Mouse (Mus musculus): ENCODE data around the gene Prkg2.

The Prkg2 gene

DNA sequence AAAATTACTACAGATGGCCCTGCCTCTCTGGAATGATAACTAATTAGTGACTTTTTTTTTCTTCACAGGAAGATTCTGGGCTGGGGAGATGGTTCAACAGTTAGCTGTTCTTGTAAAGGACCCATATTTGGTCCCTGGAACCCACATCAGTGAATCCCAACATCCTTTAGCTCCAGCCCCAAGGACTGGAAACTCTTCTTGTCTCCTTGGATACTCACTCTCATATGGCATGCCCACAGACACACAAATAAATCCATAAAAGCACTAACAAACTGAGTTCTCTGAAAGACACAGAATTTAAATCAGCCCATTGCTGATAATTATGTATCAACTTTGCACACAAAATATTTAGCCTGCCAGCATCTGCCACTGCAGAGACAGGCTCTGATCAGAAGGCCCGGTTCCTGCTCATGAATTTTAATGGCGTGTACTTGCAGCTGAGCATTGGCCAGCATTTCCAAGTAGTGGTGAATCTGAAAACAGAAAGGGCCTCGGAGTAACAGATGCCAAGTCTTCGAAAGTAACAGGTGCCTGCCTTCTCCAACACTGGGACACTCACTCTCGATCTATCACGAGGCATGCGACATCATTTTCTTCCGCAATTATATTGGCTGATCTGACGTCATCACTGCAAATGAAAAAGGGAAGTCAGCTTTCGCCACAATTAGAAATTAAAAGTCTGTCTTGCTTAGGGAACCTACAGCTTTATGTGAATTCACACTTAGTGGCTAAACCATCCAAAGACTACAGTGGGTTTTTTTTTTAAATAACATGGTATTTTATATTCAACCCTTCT lies 61.1 kb downstream of the Prkg2 start:
- no peak for DNase-seq (ENCODE audit: low spot score in 2 of 2)

DNA sequence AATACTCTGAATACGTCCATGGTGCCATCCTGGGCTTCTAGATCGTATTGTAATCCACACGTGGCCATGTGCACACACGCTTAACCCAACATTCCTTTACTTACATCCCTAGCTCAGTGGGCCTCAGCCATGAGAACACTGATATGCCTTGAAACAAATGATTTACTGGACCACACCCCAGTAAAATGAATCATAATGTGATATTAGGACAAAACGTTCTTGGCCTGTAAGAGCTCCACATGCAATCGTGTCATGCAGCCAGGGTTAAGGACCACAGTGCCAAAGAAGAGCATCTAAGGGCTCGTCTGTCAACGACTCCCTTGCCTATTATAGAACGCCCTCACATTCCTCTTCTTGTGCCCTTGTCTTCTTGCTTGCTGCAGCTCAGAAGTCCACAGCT lies 70.5 kb downstream of the Prkg2 start:
- no peak for DNase-seq (ENCODE audit: low spot score in 2 of 2)

DNA sequence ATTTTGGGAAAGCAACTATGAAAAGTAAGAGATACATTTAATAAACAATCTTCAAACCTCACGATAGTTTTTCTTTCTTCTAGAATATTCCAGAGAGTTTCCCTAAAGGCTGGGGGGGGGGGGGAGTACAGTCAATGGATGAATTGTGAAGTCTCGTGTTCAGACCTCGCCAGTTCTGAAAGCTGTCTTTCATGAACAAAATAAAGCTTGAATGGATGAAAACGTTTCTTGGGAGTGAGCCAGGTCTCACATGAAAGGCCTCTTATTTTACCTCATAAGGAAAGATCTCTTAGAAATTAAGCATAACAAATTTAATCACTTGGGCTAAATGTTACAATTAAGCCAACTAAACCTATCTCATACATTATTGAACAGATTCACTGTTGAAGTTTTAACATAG lies 72.0 kb downstream of the Prkg2 start:
- no peak for DNase-seq (ENCODE audit: low spot score in 2 of 2)

DNA sequence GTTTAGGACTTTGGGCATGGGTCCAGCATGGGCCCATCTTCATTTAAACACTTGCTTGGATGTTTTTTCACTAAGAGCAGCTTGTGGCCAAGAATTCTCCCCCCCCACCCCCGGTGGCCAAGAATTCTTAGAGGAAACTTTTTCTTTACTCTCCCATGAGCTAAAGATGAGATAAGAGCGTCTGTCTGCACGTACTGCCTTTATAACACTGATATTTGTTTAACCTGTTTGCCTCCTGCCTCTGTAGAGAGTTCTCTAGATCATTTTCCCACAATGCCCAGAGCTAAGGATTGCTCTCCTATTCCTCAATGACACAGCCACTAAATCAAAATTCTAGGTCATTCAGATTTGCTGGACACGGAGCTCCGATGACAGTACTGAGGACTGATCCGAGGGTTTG lies 72.8 kb downstream of the Prkg2 start:
- DNase-seq (ENCODE audit: low spot score in 2 of 2) = no peak

DNA sequence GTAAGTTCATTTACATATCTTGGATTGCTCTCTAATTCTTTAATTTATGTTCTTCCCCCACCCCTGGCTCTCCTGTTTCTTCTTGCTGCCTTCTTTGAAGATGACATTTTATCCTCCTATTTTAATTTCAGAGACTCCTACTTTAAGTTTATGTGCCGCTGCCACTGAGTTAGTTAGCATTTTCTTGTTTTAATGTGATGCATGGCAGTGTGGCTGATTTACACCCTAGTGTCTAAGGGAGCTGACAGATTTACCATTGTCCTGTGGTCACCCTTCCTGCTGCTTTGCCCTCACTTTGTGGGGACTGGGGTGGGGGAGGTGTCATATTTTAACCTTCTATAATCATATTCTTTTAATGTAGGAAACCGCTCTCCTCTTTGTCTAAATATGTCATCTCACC lies 74.7 kb downstream of the Prkg2 start:
- DNase-seq (ENCODE audit: low spot score in 2 of 2) = no peak

DNA sequence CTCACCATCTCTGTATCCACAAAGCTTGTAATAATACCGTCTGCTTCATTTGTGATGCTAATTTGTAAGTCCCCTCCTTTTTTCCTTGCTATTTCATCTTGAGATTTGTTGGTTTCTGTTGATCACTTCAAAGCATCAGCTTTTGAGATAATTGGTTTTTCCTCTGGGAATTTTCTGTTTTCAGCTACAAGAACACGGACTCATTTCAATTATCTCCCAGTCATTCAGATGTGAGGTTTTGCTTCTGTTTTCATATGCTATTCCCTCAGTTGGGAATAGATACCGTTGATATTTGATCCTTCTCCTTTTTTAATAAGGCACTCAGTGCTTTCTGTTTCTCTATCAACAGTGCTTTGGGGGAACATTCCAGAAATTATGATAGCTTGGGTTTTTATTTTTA lies 81.6 kb downstream of the Prkg2 start:
- DNase-seq (ENCODE audit: low spot score in 2 of 2) = no peak

DNA sequence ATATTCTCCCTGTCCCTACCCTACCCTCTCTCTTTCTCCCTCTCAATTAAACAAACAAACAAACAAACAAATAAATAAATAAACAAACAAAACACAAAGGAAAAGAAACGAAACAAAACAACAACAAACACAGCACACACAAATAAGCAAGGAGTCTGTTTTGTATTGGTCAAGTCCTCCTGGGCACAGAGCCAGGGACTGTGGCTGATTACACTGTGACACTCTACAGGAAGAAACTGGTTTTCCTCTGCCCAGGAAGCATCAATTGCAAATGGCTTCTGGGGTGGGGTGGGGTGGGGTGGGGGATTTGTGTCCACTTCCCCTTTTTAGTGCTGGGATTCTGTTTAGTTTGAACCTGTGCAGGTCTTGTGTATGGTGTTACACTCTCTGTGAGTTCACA lies 83.8 kb downstream of the Prkg2 start:
- no peak for DNase-seq (ENCODE audit: low spot score in 2 of 2)

DNA sequence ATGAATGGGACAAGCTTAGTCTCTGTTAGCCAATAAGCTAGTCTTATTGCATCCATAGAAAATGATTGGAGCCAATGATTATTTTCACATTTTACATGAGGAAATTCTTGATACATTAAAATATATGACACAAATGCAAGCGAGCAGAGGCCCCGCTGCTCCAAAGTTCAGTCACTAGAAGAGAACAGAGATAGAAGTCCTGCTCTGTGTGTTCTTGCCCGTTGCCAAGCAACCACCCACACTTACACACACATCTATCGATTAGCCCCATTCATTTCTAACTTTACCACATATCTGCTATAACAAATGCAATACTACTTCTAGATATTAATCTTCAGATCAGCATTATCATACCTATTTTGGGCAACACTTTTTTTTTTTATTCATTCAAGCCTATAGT lies 85.6 kb downstream of the Prkg2 start:
- no peak for DNase-seq (ENCODE audit: low spot score in 2 of 2)

DNA sequence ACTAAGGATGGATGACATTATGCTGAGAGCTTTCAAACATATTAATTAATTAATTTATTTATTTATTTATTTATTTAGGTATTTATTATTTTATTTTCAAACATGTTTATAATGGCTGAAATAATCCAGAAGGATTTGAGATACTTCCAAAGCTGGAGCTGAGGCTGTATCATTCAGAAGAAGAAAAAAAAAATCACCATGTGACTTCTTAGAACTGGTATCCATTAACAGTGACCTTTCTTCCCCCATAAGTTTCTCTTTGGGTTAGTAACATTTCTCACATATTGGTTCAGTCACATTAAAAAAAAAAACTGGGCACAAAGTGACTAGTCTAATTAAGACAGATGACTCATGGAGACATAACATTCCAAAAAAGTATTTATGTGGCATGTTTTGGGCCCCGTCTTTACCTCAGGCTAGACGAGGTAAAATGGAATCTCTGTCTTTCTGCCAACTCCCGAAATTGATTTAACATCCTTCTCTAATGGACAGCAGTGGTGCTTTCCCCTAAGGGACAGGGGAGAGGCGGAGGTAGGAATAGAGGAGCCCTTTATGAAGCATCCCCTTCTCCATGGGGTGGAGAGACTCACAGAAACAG lies 86.6 kb downstream of the Prkg2 start:
- no peak for DNase-seq (ENCODE audit: low spot score in 2 of 2)

DNA sequence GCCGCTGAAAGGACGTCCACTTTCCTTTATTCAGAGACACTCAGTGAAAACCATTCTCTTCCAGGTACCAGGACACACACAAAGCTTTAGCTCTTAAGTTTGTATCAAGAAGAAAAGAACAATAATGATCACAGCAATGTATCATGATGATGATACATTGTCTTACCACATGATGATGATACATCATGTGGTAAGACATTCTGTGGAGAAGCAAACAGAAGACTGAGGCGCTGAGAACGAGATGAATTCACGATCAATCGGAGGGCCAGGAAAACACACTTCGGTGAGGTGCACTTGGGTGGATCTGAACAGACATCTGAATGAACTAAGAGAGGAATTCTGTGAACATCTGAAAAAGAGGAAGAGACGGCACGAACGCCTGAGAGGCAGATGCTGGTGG lies 87.4 kb downstream of the Prkg2 start:
- DNase-seq (ENCODE audit: low spot score in 2 of 2) = no peak

DNA sequence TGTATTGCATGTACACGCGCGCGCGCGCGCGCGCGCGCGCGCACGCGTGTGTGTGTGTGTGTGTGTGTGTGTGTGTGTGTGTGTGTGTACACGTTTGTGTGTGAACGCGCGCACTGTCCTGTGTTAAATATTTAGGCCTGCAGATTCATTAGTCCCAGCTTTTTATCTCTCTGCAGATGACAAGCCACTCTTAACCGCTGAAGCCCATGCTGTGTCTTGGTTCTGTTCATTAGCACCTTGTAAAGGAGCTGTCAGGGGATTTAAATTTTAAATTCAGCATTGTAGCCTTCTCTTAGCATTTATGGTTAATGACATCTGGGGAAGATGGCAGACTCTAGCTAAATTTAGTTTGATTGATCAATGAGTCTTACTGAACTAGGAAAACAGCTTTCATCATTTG lies 90.5 kb downstream of the Prkg2 start:
- no peak for DNase-seq (ENCODE audit: low spot score in 2 of 2)

DNA sequence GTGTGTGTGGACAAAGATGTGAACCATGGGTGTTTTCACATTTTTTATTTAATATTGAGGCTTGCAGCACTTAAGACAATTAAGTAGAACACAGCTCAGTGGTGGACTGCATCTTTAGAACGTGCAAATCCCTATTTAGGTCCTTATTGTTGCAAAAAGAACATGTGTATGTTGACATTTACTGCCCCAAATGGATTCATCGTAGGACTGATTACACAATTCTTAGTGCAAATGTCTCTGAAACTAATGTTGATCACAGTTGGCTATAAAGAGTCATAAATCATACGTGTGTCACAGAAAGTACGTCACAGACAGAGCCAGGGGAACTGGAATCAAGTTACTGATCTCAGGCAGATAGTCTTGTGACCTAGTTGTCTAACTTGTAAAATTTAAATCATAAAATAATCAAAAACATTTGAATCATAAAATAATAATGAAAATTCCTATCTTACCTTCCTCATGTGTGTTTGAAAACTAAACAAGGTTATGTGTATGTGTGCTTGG lies 91.0 kb downstream of the Prkg2 start:
- no peak for DNase-seq (ENCODE audit: low spot score in 2 of 2)

DNA sequence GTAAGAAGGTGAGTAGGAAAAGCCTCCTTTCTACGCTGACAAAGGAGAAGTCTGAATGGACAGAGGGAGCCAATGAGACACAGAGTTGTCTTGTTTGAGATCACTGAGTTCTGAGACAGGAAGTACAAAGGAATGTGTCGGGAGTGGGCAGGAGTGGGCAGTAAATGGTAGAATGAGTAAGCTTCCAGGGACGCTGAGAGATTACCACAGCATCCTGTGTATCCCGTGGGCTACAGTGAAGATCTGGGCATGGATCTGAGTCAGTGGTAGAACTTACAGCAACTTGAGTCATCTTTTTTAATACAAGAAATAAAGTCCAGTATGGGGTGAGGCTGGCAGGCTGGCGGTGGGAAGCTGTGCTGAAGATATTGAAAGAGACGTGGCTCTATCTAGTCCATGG lies 93.4 kb downstream of the Prkg2 start:
- no peak for DNase-seq (ENCODE audit: low spot score in 2 of 2)

DNA sequence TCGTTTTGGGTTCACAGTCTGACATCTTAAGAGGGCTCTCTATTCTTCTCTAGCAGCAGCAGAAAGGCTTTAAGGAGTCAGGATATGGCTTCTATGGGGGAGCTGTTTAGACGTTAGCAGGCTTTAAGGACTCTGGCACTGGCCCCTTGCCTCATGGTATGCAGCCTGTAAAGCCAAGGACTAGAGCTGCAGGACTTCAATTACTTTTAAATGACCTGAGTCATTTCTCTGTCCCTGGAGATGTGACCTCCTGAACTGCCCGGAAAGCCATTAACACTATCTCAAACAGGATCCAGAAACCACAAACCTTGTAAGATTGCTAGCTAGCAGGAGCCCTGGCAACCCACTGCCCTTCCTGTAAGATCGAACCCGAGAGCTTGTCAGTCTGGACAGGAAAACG lies 96.4 kb downstream of the Prkg2 start:
- no peak for DNase-seq (ENCODE audit: low spot score in 2 of 2)

DNA sequence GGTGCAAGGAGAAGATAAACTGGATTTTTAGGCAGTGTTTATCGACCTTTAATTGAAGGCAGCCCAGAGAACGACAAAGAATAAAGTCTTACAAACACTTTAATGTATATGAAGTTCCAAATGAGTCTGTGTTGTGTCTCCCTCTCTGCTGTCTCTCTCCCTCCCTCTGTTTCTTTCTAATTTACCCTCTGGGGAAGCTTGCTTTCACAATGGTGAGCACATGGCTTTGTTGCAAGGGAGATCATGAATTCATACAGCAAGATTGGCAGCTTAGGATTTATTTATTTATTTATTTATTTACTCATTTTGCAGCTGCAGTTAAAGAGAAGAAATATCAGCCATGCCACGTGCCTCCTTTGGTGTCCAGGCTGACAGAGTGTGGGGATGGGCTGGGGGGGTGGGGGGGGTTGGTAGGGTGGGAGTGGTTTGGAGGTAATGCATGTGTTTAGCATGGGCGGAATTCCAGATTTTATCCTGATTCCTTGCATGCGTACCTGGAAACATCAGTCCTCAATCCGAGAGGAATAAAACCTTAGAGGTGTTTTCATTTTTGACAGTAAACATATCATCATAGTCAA lies 97.4 kb downstream of the Prkg2 start:
- DNase-seq (ENCODE audit: low spot score in 2 of 2) = no peak

DNA sequence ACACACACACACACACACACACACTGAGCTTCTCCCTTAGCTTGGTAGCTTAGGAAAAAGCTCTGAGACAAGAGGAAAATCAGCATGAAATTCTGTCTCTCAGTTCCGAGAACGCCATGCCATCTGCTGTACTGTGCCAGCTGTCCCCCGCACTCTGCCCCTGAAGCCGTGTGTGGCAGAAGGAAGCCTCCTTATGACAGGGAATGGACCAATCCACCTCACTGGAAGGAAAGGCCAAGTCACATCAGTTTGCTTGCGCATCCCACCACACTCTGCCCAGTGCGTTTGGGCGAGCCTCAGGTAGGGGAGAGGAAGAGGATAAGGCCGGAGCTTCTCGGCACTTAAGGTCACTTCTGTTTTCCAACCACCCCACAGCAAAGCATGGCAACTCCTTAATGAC lies 98.0 kb downstream of the Prkg2 start:
- DNase-seq (ENCODE audit: low spot score in 2 of 2) = no peak

DNA sequence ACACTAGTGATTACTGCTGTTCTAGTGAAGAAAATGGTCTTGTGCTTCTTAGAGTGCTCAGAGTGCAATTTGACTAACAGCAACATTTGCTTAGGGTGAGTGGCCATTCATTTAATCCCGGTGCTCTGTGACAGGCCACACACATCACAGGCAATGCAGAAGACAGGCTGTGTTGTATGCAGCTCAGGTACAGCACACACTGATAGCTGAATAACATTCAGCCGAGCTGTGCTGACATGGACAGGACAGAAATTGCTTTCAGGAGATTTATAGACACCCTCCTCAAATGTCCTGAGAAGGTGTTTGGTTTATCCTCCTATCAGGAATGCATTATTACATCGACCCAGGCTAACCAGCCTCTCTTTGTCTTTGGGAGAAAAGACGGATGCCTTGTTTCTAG lies 99.3 kb downstream of the Prkg2 start:
- no peak for DNase-seq (ENCODE audit: low spot score in 2 of 2)

DNA sequence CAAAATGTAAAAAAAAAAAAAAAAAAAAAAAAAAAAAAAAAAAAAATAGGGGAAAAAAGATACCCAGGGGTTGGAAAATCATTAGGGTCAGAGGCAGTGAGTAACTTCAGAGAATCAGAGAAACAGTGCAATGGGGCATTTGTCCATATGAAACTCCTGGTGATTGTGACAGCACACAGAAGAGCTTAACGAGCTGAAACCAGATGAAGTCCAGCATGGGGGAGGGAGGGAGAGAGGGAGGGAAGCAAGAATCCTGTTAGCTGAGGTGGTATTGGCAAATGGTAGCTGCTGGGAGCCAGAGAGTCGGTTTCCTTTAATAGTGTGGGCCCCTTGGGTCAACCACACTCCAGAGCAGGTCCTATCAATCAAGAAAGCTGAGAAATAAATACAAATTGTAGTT lies 100.5 kb downstream of the Prkg2 start:
- DNase-seq (ENCODE audit: low spot score in 2 of 2) = no peak

DNA sequence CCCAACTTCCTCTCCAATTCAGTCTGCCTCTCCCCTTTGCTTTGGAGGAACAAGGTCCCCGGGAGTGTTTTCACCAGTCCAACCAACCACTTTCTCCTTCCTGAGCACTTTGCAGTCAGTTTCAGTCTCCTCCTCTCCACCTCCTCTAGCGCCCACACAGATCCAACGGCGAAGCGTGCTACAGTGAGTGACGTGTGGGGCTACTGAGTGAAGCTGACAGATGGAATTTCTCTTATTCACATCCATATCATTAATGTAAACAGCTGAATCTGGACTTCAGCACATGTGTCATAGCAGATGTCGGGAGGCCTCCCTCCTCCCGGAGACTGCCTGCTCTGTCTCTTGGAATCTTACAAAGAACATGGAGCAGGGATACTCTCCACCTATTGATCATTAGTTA lies 101.2 kb downstream of the Prkg2 start:
- DNase-seq (ENCODE audit: low spot score in 2 of 2) = no peak

DNA sequence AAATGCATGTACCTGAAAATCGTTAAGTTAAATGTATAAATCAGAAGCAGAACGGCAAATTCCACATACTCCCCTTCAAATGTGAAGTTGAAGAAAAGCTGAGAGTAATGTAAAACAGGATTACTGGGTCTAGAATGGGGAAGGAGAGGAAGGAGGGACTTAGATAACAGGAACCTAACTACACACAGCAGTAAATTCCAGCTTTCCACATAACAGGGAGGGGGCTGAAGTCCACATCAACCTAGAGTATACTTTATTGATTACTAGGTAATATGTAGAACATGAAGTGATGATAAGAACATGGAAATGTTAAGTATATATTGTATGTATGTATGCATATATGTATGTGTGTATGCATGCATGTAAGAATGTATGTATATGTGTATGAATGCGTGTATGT lies 114.2 kb downstream of the Prkg2 start:
- DNase-seq (ENCODE audit: low spot score in 2 of 2) = no peak

DNA sequence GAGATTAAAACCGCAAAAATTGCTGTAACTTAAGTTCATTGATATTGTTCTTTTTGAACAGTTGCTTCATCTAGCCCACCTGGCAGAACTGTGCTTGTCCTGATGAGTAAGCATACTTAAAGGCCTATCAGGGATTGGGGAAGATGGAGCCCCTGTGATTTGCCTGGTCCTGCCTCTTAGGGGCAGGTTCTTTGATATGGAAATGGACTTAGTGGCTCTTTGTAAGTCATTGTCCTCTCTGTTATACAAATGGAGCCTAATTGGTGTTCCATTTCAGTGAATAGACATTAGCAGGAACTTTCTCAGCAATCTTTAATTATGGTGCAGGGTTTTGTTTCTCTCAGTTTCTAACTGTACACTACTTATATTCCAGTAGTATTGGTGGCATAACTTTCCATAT lies 115.5 kb downstream of the Prkg2 start:
- no peak for DNase-seq (ENCODE audit: low spot score in 2 of 2)

DNA sequence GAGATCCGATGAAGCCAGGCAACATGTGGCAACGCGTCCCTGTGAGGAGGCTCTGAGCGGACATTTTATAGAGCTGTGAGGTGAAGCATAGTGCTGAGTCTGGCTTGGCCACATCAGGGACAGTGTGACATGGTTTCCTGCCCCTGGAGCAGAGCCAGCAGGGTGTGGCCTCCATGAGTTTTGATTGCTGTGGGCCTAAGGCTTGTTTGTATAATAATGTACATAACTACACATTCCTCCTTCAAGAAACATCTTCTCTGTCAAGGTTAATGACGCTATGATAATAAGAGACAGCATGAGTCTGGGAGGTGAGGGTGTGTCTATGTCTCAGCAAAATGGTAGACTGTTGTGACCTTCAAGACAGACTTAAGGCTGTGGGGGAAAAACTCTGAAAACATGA lies 118.4 kb downstream of the Prkg2 start:
- no peak for DNase-seq (ENCODE audit: low spot score in 2 of 2)

DNA sequence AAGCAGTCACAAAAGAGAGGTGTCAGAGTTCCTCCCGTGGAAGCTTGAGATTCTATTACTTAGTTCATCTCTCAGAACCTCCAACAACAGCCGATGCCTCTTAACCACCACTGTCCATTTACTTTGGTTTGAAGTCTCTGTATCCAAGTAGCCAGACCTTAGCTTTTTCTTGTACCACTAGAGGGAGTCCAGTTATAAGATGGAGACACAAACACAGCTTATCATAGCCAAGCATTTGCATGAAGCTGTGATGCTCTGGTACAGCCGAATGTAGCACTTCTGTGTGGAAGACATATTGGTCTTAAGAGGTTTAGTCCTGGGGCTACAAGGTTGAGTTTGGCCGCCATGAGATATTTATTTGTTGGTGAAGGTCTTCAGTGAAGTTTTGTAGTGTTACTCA lies 134.8 kb downstream of the Prkg2 start:
- no peak for DNase-seq (ENCODE audit: low spot score in 2 of 2)

Data from spleen, postnatal 10 days (tissue).